Mouse (Mus musculus): ENCODE measurements around the gene Mtm1. TPM values are rescaled to one million over a fixed set of nuclear protein-coding genes. Genes with fewer than 3 reads are reported as not detected.

The Mtm1 gene
- total RNA-seq (2021) = 10 to 100 TPM; 10.4 to 12.0 TPM
- long read RNA-seq, experiment 1, transcript Mtm1-203 (15 exons, 3,379 nt) = major isoform, 22 of 29 reads
- long read RNA-seq, experiment 1, partial matches to known transcripts = 2 of 29 reads
- long read RNA-seq, experiment 1, other reads (novel, unspliced or antisense) = 4 of 29 reads
- long read RNA-seq, experiment 2, transcript Mtm1-203 (15 exons, 3,379 nt) = major isoform, 20 of 25 reads
- long read RNA-seq, experiment 2, partial matches to known transcripts = 4 of 25 reads
- long read RNA-seq, experiment 2, other reads (novel, unspliced or antisense) = 1 of 25 reads

- no peak for DNase-seq (ENCODE audit: low spot score in 2 of 2)
Observed at GRCm38 (mm10) chrX:71210467-71210866, at the start of gene Mtm1. Gene Mtm1, plus strand, starts transcription at chrX:71210767.

- DNase-seq (ENCODE audit: low spot score in 2 of 2) = no peak
Observed at GRCm38 (mm10) chrX:71181526-71181925, 29.0 kb upstream of the Mtm1 start.

DNA sequence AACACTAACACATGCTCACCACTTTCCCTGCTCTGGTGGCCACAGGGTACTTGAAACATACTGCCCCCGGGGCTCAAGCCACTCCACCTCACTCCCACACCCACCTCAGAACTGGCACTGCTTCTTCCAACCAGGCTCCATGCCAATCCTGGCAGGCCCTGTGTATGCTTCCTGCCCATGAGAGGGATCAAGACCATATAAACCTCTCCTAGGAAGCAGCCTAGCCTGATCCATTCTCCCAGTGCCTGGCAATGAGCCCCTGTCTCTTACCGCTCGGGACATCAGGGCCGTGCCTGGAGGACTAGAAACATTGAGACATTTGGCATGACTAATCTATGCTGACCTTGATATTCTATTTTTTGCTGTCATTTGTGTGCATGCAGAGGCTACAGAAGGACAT, 26.9 kb upstream of the Mtm1 start:
- no peak for DNase-seq (ENCODE audit: low spot score in 2 of 2)

GRCm38 (mm10) chrX:71186396-71186795, 24.2 kb upstream of the Mtm1 start:
- no peak for DNase-seq (ENCODE audit: low spot score in 2 of 2)

- DNase-seq (ENCODE audit: low spot score in 2 of 2) = no peak
Observed at GRCm38 (mm10) chrX:71204776-71205175, 5.8 kb upstream of the Mtm1 start.

GRCm38 (mm10) chrX:71205821-71206542, 4.6 kb upstream of the Mtm1 start:
- DNase-seq (ENCODE audit: low spot score in 2 of 2) = no peak

DNA sequence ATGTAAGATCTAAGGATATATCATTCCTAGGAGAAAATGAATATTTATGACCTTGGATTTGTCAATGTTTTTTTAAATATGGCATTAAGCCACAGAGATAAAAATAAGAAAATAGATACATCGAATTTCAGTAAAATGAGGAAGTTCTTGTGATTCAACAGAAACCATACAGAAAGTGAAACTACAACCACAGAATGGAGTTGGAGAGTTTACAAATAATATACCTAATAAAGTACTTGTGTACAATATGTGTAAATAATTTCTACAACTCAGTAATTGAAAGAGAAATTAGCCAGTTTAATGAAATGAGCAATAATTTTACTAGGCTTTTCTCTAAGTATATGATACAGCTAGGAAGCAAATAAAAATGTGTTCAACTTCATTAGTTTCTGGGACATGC, 4.0 kb upstream of the Mtm1 start:
- DNase-seq (ENCODE audit: low spot score in 2 of 2) = no peak

- DNase-seq (ENCODE audit: low spot score in 2 of 2) = no peak
Observed at GRCm38 (mm10) chrX:71212911-71213310, 2.3 kb downstream of the Mtm1 start.

GRCm38 (mm10) chrX:71214441-71215112, 4.0 kb downstream of the Mtm1 start:
- DNase-seq (ENCODE audit: low spot score in 2 of 2) = peak; percentile 30 to 73

GRCm38 (mm10) chrX:71215113-71215708, 4.6 kb downstream of the Mtm1 start:
- no peak for DNase-seq (ENCODE audit: low spot score in 2 of 2)

GRCm38 (mm10) chrX:71216879-71217278, 6.3 kb downstream of the Mtm1 start:
- DNase-seq (ENCODE audit: low spot score in 2 of 2) = no peak

- DNase-seq (ENCODE audit: low spot score in 2 of 2) = no peak
Observed at GRCm38 (mm10) chrX:71218853-71219252, 8.3 kb downstream of the Mtm1 start.

- no peak for DNase-seq (ENCODE audit: low spot score in 2 of 2)
Observed at GRCm38 (mm10) chrX:71220896-71221295, 10.3 kb downstream of the Mtm1 start.

- DNase-seq (ENCODE audit: low spot score in 2 of 2) = no peak
Observed at GRCm38 (mm10) chrX:71222648-71223408, 12.3 kb downstream of the Mtm1 start.

DNA sequence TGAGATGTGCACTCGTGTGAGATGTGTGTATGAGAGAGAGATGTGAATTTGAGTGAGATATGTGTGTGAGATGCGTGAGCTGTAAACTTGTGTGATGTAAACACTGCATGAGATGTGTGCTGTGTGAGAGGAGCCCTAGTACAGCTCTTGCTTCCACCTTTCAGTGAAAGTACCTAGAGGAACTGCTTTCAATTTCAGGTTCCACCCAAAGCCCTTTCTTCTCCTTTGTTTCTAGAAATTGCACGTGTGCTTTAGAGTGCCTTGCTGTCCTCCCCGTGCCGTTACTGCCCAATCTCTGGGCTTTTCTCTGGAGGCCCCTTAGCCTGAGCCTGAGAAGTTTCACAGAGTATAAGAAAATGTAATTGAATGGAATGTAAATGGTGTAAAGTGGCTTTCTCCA, 16.3 kb downstream of the Mtm1 start:
- no peak for DNase-seq (ENCODE audit: low spot score in 2 of 2)

DNA sequence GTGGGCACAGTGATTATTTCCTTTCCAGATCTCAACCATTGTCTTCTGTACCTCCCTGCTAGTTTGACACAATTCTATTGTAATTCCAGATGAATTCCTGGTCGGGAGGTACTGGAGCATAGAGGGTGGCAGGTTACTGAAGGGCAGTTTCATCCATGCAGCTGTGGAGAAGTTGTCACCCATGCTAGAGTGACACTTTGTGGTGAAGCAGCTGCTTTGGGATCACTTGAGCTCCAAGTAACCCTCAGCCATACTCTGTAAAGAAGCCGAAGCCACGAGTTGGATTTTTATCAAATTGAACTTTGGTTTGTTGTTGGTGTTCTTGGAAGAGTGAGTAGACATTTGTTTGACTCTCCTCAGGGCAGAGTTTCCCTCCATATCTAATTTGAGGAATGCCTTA, 17.6 kb downstream of the Mtm1 start:
- DNase-seq (ENCODE audit: low spot score in 2 of 2) = no peak

- no peak for DNase-seq (ENCODE audit: low spot score in 2 of 2)
Observed at GRCm38 (mm10) chrX:71230847-71231246, 20.3 kb downstream of the Mtm1 start.

GRCm38 (mm10) chrX:71256422-71256821, 45.9 kb downstream of the Mtm1 start:
- no peak for DNase-seq (ENCODE audit: low spot score in 2 of 2)

- no peak for DNase-seq (ENCODE audit: low spot score in 2 of 2)
Observed at GRCm38 (mm10) chrX:71260857-71261256, 50.3 kb downstream of the Mtm1 start.

- DNase-seq (ENCODE audit: low spot score in 2 of 2) = no peak
Observed at GRCm38 (mm10) chrX:71264316-71264715, 53.7 kb downstream of the Mtm1 start.

GRCm38 (mm10) chrX:71268972-71269371, 58.4 kb downstream of the Mtm1 start:
- DNase-seq (ENCODE audit: low spot score in 2 of 2) = no peak
